Mouse (Mus musculus) intestine, embryonic 15.5 days (tissue): ENCODE data around the gene 4930556J24Rik. TPM values are rescaled to one million over a fixed set of nuclear protein-coding genes. Genes with fewer than 3 reads are reported as not detected.

Source experiments
- ATAC-seq: fragments of 200-750 bp; cut with Nextera tagmentation; 2 replicates; pipeline ENCODE4 v1.8.0; 2017; ENCODE audit warnings: moderate TSS enrichment, moderate library complexity
- H3K27ac ChIP-seq: fragments of 300-500 bp; sonication (generic); 2 replicates; pipeline ENCODE4 v1.5.1; 2015; ENCODE audit warnings: mild to moderate bottlenecking, inconsistent platforms
- H3K27me3 ChIP-seq: fragments of 300-500 bp; sonication (generic); replicated peaks from 2 replicates; pipeline ENCODE4 v1.6.1; 2015; ENCODE audit warnings: inconsistent platforms
- H3K36me3 ChIP-seq: fragments of 300-500 bp; sonication (generic); 2 replicates; pipeline ENCODE4 v1.6.1; 2015; ENCODE audit warnings: inconsistent platforms
- H3K4me1 ChIP-seq: fragments of 300-500 bp; sonication (generic); replicated peaks from 2 replicates; pipeline ENCODE4 v1.6.1; 2015; ENCODE audit warnings: inconsistent platforms
- H3K4me2 ChIP-seq: fragments of 300-500 bp; sonication (generic); replicated peaks from 2 replicates; pipeline ENCODE4 v1.6.1; 2015; ENCODE audit warnings: mild to moderate bottlenecking, inconsistent platforms
- H3K4me3 ChIP-seq: fragments of 300-500 bp; sonication (generic); replicated peaks from 2 replicates; pipeline ENCODE4 v1.5.1; 2015; ENCODE audit warnings: inconsistent platforms
- H3K9ac ChIP-seq: fragments of 300-500 bp; sonication (generic); 2 replicates; pipeline ENCODE4 v1.6.1; 2015; ENCODE audit warnings: inconsistent platforms
- H3K9me3 ChIP-seq: fragments of 300-500 bp; sonication (generic); 2 replicates; pipeline ENCODE4 v1.6.1; 2016; ENCODE audit warnings: inconsistent platforms
- WGBS: fragments of 180-500 bp; shearing (Covaris S2); methylation state at CpG from one replicate; pipeline ENCODE4 v1.1.7; 2015; 5-methylcytosine and 5-hydroxymethylcytosine counted together
- polyA plus RNA-seq: library from polyadenylated mRNA; unstranded; fragments of >200 nt; fragmentation: Nextera tagmentation; extraction: Ambion mirVana; gene quantifications from 2 replicates; pipeline ENCODE4 v1.2.1, GENCODE M21; 2015

Gene 4930556J24Rik
- polyA plus RNA-seq, 1 experiment from 2014 or later: not detected

DNA sequence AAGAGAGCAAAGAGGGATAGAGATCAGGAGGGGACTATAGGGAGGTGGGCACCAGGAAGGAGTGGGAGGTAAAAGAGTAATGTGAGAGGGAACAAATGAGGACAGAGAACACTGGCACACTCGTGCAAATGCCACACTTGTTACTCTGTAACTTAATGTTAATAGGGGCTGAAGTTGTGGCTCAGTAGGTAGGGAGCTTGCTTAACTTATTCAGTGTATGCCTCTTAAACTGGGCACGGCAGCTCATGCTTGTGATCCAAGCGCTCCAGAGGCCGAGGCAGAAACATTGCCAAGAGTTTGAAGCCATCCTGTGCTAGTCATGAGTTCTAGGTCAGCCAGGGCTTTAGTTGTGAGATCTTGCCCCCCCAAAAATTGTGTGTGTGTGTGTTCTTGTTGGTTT lies 41.4 kb downstream of the 4930556J24Rik start:
- 73% methylated on average over 4 of the region's 4 CpGs for WGBS
- Histone ChIP-seq H3K9ac (no peak overlapping the region), H3K4me2 (no peak overlapping the region), H3K9me3 (no peaks in the 10 kb centered on the region), H3K4me1 (peaks cover 7% of the 10 kb centered on the region; the same call in 1 of the 2 replicates), H3K27me3 (no peaks in the 10 kb centered on the region), H3K27ac (no peak overlapping the region), H3K36me3 (no peaks in the 10 kb centered on the region), H3K4me3 (no peak overlapping the region)
- no peak for ATAC-seq

DNA sequence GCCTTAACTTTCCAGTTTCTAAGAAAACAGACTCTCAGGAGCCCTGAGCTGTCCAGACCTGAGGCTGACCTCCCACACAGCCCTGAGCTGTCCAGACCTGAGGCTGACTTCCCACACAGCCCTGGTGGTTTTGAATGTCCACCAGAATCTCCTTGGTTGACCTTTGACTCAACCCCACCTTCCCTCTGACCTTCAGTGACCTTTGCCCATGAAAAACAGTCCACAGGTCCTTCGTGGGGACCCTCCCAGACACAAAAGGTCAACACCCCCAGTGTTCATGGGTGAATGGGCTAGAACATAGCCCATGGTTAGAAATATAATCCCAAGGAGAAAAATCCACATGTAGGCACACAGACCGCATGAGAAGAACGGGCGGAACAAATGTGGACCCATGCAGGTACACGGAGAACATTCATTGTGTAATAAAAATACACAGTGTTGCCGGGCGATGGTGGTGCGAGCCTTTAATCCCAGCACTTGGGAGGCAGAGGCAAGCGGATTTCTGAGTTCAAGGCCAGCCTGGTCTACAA lies 42.8 kb downstream of the 4930556J24Rik start:
- Histone ChIP-seq H3K27me3 (no peaks in the 10 kb centered on the region), H3K27ac (no peak overlapping the region), H3K9ac (no peak overlapping the region), H3K36me3 (no peaks in the 10 kb centered on the region), H3K9me3 (no peaks in the 10 kb centered on the region), H3K4me1 (peaks cover 7% of the 10 kb centered on the region; the same call in 1 of the 2 replicates), H3K4me3 (no peak overlapping the region), H3K4me2 (no peak overlapping the region)
- WGBS: 90% methylated on average over 9 of the region's 9 CpGs
- ATAC-seq: no peak

DNA sequence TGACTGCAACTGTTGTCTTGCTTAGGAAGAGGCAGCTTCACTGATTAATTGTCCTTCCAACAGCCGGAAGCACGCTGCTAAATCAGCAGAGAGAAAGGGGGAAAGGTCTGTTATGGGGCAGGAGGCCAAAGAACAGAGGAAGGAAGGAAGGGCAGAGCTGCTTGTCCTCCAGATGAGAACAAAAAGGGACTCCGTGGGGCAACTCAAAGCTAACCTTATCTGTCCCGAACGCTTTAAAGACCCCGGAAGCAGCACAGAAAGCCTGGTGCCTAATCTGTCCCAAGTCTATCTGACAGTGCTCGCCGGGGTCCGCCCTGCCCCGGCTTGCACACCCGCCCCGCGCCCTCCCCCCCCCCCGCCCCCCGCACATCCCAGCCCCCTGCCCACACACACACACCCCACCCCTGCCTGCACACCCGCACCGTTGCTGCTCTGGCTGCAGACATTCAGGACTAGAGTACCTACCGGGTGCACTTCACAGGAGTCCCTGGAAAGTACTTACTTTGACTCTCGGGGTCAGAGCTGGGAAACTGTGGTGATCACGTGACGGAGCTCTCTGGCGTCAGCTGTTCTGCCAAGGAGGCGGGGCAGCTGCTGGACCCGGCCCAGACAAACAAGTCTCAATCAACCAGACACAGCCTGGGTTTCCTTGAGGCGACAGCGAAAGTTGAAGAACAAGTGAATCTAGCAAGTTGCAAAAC lies 44.9 kb downstream of the 4930556J24Rik start, which contains the start of gene Tcn2:
TSS of gene Tcn2 (minus strand) at position 649 of the 701 bp plus-strand sequence.
- peak; percentile 95 for ATAC-seq
- WGBS: under 1% methylated on average over 19 of the region's 26 CpGs

DNA sequence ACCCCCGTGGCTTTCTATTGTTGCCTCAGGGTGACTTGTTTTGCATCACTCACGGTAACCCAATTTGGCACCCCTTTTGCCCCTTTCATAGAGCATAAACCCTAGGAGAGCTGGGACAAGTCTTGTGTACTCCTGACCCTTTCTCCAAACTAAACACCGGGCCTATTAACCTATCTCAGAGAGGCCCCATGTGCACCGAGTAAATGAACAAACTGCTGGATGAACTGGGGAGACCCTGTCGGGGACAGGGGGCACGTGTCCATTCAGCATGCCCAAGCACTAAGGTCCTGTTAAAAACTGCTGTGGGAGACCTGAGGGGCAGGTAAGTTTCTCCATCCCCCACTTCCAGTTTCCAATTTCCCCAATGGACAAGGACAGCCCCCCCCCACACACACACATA lies 45.6 kb downstream of the 4930556J24Rik start:
- H3K36me3 ChIP-seq: no peaks in the 10 kb centered on the region
- H3K4me3 ChIP-seq: peak overlapping the region; percentile 49
- no peaks in the 10 kb centered on the region for H3K9me3 ChIP-seq
- peak overlapping the region; percentile 74 for H3K4me2 ChIP-seq
- H3K4me1 ChIP-seq: peaks cover 7% of the 10 kb centered on the region; the same call in 1 of the 2 replicates
- H3K27ac ChIP-seq: no peak overlapping the region
- no peaks in the 10 kb centered on the region for H3K27me3 ChIP-seq
- 34% methylated on average over 6 of the region's 6 CpGs for WGBS
- peak overlapping the region; percentile 42; the same call in 1 of the 2 replicates for H3K9ac ChIP-seq
- ATAC-seq: no peak

More for the DNA sequence above, 44.9 kb downstream of the 4930556J24Rik start, which contains the start of gene Tcn2:
- H3K27me3 ChIP-seq: no peaks in the 10 kb centered on the region
- H3K9ac ChIP-seq: peak within 1 kb of the TSS; percentile 42
- no peaks in the 10 kb centered on the region for H3K9me3 ChIP-seq
- H3K27ac ChIP-seq: no peak within 1 kb of the TSS
- H3K36me3 ChIP-seq: no peaks in the 10 kb centered on the region
- H3K4me3 ChIP-seq: peak within 1 kb of the TSS; percentile 49
- H3K4me1 ChIP-seq: peaks cover 7% of the 10 kb centered on the region; the same call in 1 of the 2 replicates
- H3K4me2 ChIP-seq: peak within 1 kb of the TSS; percentile 74

DNA sequence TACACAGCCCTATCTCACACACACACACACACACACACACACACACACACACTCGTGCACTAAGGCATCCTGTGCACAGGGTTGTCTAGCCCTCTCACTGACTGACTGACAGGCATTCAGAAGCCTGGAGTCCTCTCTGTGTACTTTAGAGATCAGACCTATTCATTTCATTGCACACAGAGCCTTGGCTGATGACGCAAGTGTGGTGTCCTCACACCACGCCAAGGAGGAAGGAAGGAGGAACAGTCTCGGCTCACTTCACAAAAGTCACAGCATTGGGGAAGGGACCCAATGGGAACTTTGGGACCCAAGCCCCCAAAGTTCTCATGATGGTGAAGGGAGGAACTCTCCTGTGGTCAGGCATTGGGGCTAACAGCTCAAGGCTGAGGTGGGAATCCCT lies 46.6 kb downstream of the 4930556J24Rik start:
- Histone ChIP-seq H3K4me1 (peaks cover 7% of the 10 kb centered on the region; the same call in 1 of the 2 replicates), H3K9me3 (no peaks in the 10 kb centered on the region), H3K4me2 (no peak overlapping the region), H3K27me3 (no peaks in the 10 kb centered on the region), H3K9ac (no peak overlapping the region), H3K27ac (no peak overlapping the region), H3K4me3 (no peak overlapping the region), H3K36me3 (no peaks in the 10 kb centered on the region)
- 75% methylated on average over 4 of the region's 4 CpGs for WGBS
- ATAC-seq: no peak

DNA sequence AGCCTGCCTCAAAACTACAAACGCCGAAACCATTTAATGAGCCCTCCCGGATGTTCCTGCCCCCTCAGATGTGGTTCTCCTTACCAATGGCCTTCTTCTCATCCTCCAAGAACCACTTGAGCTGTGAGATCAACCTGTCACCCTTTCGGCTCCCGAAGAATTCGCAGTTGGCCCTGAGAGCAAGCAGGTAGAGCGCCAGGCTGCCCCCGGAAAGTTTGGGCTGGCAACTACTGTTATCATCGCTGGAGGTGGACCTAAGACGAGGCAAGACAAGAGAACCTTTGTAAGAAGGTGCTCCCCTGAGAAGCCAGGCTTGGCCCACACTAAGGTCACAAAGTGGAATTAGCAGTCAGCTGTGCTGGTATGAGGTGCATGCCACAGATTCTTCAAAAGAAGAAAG lies 50.7 kb downstream of the 4930556J24Rik start:
- Histone ChIP-seq H3K9me3 (no peaks in the 10 kb centered on the region), H3K4me2 (no peak overlapping the region), H3K27ac (no peak overlapping the region), H3K4me3 (no peak overlapping the region), H3K27me3 (no peaks in the 10 kb centered on the region), H3K4me1 (peaks cover 2% of the 10 kb centered on the region; the same call in 1 of the 2 replicates), H3K36me3 (no peaks in the 10 kb centered on the region), H3K9ac (no peak overlapping the region)
- ATAC-seq: no peak
- 94% methylated on average over 10 of the region's 10 CpGs for WGBS

DNA sequence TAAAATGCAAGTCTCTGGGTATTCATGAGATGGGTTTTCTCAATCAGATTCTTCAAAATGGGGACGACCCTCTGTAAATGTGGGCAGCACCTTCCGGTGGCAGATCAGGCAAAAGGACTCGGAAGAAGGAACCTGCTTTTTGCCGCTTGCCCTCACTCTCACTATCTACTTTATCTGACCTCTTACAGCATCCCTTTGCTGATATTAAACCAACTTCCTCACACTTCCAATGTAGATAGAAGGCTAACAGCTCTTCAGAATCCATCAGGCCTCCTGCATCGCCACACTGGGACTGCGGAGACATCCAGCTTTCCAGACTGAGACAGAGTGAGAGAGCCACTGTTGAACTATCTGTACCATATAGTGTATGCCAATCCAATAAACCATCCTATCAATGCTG lies 53.8 kb downstream of the 4930556J24Rik start:
- WGBS: 94% methylated on average over 6 of the region's 6 CpGs
- Histone ChIP-seq H3K9me3 (no peaks in the 10 kb centered on the region), H3K9ac (no peak overlapping the region), H3K27me3 (no peaks in the 10 kb centered on the region), H3K27ac (no peak overlapping the region), H3K4me2 (no peak overlapping the region), H3K36me3 (no peaks in the 10 kb centered on the region), H3K4me1 (no peaks in the 10 kb centered on the region), H3K4me3 (no peak overlapping the region)
- no peak for ATAC-seq

DNA sequence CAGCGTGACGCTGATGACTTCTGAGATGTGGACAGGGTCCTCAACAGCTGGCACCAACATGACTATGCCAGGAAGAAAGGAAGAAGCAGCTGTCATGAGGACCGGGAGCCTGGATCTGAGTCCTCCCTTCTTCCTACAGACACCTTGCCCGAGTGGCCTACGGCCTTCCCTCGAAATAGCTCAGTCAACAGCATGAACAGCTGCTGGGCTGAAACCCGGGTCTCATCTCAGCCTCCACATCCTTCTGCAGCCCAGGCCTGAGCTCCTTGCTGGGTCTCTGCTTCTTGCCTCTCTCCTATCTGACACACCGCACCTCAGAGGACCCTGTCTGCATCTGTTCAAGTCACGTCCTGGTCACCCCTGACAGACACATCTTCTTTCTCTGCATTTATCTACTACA lies 54.5 kb downstream of the 4930556J24Rik start:
- WGBS: 93% methylated on average over 9 of the region's 9 CpGs
- Histone ChIP-seq H3K27me3 (no peaks in the 10 kb centered on the region), H3K4me2 (no peak overlapping the region), H3K4me1 (no peaks in the 10 kb centered on the region), H3K36me3 (no peaks in the 10 kb centered on the region), H3K9ac (no peak overlapping the region), H3K9me3 (no peaks in the 10 kb centered on the region), H3K4me3 (no peak overlapping the region), H3K27ac (no peak overlapping the region)
- ATAC-seq: no peak

DNA sequence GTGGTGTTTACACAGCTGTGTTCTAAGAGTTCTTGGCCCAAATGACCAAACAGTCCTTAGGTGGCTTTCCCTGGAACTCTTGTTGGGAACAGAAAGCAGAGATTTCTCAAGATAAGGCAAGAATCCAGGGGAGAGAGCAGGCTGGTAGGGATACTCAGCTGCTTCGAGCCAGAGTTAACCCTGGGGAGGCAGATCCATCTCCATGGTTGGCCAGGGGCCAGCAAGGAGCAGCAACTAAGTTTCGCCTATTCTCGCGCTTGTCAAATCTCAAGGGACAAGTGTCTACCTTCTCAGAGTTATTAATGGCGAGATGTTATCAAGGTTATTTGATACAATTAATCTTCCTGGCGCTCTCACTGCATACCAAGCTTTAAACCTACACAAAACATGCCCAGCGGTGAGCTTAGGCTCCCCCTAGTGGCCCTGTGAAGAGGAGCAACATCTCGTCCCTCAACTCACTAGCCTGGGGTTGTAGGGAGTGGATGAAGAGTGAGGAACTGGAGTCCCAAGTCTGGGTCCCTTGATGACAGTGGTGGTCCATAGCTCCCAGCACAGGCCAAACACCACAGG lies 55.2 kb downstream of the 4930556J24Rik start:
- no peaks in the 10 kb centered on the region for H3K36me3 ChIP-seq
- H3K27me3 ChIP-seq: no peaks in the 10 kb centered on the region
- 42% methylated on average over 8 of the region's 8 CpGs for WGBS
- ATAC-seq: no peak
- no peaks in the 10 kb centered on the region for H3K9me3 ChIP-seq
- no peak overlapping the region for H3K27ac ChIP-seq
- H3K9ac ChIP-seq: no peak overlapping the region
- H3K4me3 ChIP-seq: no peak overlapping the region
- no peak overlapping the region for H3K4me2 ChIP-seq
- H3K4me1 ChIP-seq: no peaks in the 10 kb centered on the region

DNA sequence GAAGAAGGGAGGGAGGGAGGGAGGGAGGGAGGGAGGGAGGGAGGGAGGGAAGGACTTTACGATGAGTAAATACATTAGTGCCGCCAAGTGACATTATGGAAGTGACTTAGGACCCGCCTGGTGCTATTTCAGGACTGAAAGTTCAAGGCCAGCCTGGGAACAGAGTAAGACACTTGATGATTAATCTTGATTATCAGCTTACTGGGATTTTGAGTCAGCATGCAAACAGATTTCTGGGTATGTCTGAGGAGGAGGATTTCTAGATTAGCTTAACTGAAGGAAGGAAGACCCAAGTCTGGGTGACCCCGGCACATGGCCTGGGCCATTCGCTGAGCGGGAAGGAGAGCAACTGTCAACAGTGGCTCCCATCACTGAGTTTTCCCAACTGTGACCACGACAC lies 56.1 kb downstream of the 4930556J24Rik start:
- H3K27me3 ChIP-seq: no peaks in the 10 kb centered on the region; the same call in 1 of the 2 replicates
- no peaks in the 10 kb centered on the region for H3K36me3 ChIP-seq
- ATAC-seq: no peak
- no peak overlapping the region for H3K27ac ChIP-seq
- H3K4me2 ChIP-seq: no peak overlapping the region
- no peaks in the 10 kb centered on the region for H3K4me1 ChIP-seq
- WGBS: 87% methylated on average over 7 of the region's 7 CpGs
- H3K9ac ChIP-seq: no peak overlapping the region
- H3K4me3 ChIP-seq: no peak overlapping the region
- H3K9me3 ChIP-seq: no peaks in the 10 kb centered on the region

DNA sequence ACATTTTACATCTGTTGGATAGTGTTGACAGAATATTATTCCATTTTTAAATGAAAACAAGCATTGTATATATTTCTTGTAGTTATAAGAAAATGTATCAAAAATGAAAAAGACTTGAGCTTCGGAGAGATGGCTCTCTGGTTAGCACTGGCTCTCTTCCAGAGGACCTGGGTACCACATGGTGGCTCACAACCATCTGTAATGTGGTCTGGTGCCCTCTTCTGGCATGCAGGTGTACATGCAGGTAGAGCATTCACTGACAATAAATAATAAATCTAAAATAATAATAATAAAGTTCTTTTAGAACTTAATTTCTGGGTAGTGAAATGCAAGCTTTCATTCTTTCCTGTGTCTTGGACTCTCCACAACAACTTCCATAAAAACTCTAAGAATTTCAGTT lies 57.8 kb downstream of the 4930556J24Rik start:
- Histone ChIP-seq H3K36me3 (no peaks in the 10 kb centered on the region), H3K4me3 (no peak overlapping the region), H3K27ac (no peak overlapping the region), H3K27me3 (no peaks in the 10 kb centered on the region; the same call in 1 of the 2 replicates), H3K9ac (no peak overlapping the region), H3K4me2 (no peak overlapping the region), H3K4me1 (peaks cover 6% of the 10 kb centered on the region; the same call in 1 of the 2 replicates), H3K9me3 (no peaks in the 10 kb centered on the region)
- ATAC-seq: no peak
- 51% methylated on average over 1 of the region's 1 CpGs for WGBS

DNA sequence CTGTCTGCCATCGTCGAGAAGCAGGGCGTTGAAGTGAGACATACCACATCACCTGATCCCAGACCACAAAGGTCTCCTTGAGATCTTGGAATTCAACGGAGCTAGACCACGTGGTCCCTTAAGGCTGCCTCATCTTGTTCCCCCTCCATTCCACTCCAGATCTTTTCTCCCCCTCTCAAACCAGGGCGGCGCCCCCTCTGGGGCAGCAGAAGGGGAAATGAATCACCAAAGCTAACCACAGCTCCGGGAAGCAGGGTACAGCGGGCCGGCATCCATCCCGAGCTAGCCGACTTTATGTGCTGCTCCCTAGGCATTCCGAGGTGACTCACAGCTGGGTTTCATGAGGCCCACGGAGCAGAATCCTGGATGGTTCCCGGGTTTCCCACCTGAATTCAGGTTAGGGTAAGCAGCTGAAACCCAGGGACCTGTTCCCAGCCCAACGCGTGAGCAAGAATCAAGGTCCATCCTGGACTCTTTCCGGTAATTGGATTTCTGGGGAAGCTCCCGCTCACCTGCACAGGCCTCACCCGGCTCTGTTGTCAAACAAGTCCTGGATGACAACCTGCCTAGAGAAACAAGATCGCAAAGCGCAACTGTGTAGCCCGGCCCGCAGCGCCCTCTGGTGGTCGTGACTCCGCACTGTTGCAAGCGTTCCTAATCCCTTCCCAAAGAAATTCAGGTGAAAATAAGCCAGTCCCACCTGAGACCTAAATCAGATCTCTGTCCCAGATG lies 62.3 kb downstream of the 4930556J24Rik start, which contains the start of gene Slc35e4:
TSS of gene Slc35e4 (minus strand) at position 556 of the 732 bp plus-strand sequence.
- H3K9me3 ChIP-seq: no peaks in the 10 kb centered on the region
- peak within 1 kb of the TSS; percentile 22; the same call in 1 of the 2 replicates for H3K27ac ChIP-seq
- WGBS: under 1% methylated on average over 28 of the region's 28 CpGs
- no peaks in the 10 kb centered on the region for H3K36me3 ChIP-seq
- H3K4me3 ChIP-seq: peak within 1 kb of the TSS; percentile 62
- peaks cover 10% of the 10 kb centered on the region for H3K27me3 ChIP-seq
- peak within 1 kb of the TSS; percentile 95 for H3K4me2 ChIP-seq
- peak within 1 kb of the TSS; percentile 43 for H3K9ac ChIP-seq
- peak; percentile 77 for ATAC-seq
- H3K4me1 ChIP-seq: peaks cover 23% of the 10 kb centered on the region
